Mouse (Mus musculus) heart, embryonic 14.5 days (tissue): ENCODE results near the gene Gm37240. TPM values are rescaled to one million over a fixed set of nuclear protein-coding genes. Genes with fewer than 3 reads are reported as not detected.

Source experiments
- ATAC-seq: fragments of 200-750 bp; cut with Nextera tagmentation; 2 replicates; pipeline ENCODE4 v1.8.0; 2017; ENCODE audit warnings: low read depth, moderate TSS enrichment; ENCODE audit not compliant: insufficient number of reproducible peaks, insufficient read depth, low FRiP score
- H3K27ac ChIP-seq, 2 experiments: fragments of 200-500 bp in 1 of 2; fragments of 300-500 bp in 1 of 2; sonication (generic) in 1 of 2; replicated peaks in 1 of 2; 2 replicates each; pipeline ENCODE4 v1.5.1; 2012 to 2014; ENCODE audit warnings: low read depth in 2 of 2, low read length in 2 of 2, control low read depth in 1 of 2, mild to moderate bottlenecking in 1 of 2, mixed read lengths in 1 of 2; ENCODE audit not compliant: control insufficient read depth in 1 of 2, insufficient read depth in 1 of 2
- H3K27me3 ChIP-seq: fragments of 300-500 bp; sonication (generic); 2 replicates; pipeline ENCODE4 v1.6.1; 2014; ENCODE audit warnings: mild to moderate bottlenecking, low read length, control low read depth; ENCODE audit not compliant: control insufficient read depth, insufficient read depth
- H3K36me3 ChIP-seq: fragments of 300-500 bp; sonication (generic); 2 replicates; pipeline ENCODE4 v1.6.1; 2014; ENCODE audit warnings: mild to moderate bottlenecking, control low read depth, low read length, mixed read lengths; ENCODE audit not compliant: control insufficient read depth, insufficient read depth
- H3K4me1 ChIP-seq, 2 experiments: fragments of 200-500 bp in 1 of 2; fragments of 300-500 bp in 1 of 2; sonication (generic) in 1 of 2; 2 replicates each; pipeline ENCODE4 v1.6.1; 2012 to 2014; ENCODE audit warnings: low read length in 2 of 2, control low read depth in 1 of 2, mixed read lengths in 1 of 2; ENCODE audit not compliant: control insufficient read depth in 2 of 2, insufficient read depth in 2 of 2
- H3K4me2 ChIP-seq: fragments of 300-500 bp; sonication (generic); 2 replicates; pipeline ENCODE4 v1.6.1; 2014; ENCODE audit warnings: mild to moderate bottlenecking, low read length
- H3K4me3 ChIP-seq, 2 experiments: fragments of 200-500 bp in 1 of 2; fragments of 300-500 bp in 1 of 2; sonication (generic) in 1 of 2; 2 replicates each; pipeline ENCODE4 v1.5.1; 2012 to 2014; ENCODE audit warnings: low read length in 2 of 2, mild to moderate bottlenecking in 2 of 2, control low read depth in 1 of 2, low read depth in 1 of 2, moderate library complexity in 1 of 2; ENCODE audit not compliant: control insufficient read depth in 1 of 2, insufficient read depth in 1 of 2
- H3K9ac ChIP-seq: fragments of 300-500 bp; sonication (generic); 2 replicates; pipeline ENCODE4 v1.6.1; 2014; ENCODE audit warnings: mild to moderate bottlenecking, low read length
- H3K9me3 ChIP-seq: fragments of 300-500 bp; sonication (generic); 2 replicates; pipeline ENCODE4 v1.6.1; 2016; ENCODE audit warnings: low read length, control low read depth; ENCODE audit not compliant: control insufficient read depth
- WGBS: fragments of 180-500 bp; shearing (Covaris S2); extraction: QIAGEN DNeasy Blood & Tissue Kit; methylation state at CpG from one replicate; pipeline ENCODE4 v1.1.7; 2014; 5-methylcytosine and 5-hydroxymethylcytosine counted together
- polyA plus RNA-seq: library from polyadenylated mRNA; unstranded; fragments of >200 nt; fragmentation: Nextera tagmentation; extraction: Ambion mirVana; gene quantifications from 2 replicates; pipeline ENCODE4 v1.2.1, GENCODE M21; 2014

Gm37240 gene
- polyA plus RNA-seq, 1 experiment from 2014 or later, result 12.3 TPM

GRCm38 (mm10) chr3:84985121-84985625 lies 902.1 kb downstream of the Gm37240 start:
- WGBS, result 82% methylated on average over 8 of the region's 8 CpGs
- no peak for ATAC-seq

DNA sequence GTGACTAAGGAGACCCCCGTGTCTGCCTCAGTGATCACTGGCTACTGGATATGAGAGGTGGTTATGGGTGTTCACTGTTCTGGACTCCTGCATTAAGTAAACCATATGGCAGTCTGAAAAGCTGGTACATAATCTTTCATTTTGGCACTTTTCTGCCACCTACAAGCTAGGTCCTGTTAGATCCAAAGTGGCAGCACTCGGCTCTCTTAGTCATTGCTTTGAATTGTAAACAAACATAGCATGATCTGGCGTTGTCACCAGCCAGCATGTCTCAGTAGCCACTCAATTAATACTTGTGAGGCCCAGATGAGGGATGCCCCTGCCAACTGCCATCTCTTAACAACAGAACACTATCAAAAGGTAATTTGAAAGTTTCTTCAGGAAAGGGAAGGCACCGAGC lies 904.6 kb downstream of the Gm37240 start:
- H3K27ac ChIP-seq, result no peak overlapping the region
- WGBS, result 70% methylated on average over 4 of the region's 4 CpGs
- no peak overlapping the region for H3K4me3 ChIP-seq
- H3K36me3 ChIP-seq, result peaks cover 19% of the 10 kb centered on the region
- no peak overlapping the region for H3K9ac ChIP-seq
- no peaks in the 10 kb centered on the region for H3K9me3 ChIP-seq
- H3K4me1 ChIP-seq, result no peaks in the 10 kb centered on the region
- no peak for ATAC-seq
- no peaks in the 10 kb centered on the region for H3K27me3 ChIP-seq
- no peak overlapping the region for H3K4me2 ChIP-seq

More at GRCm38 (mm10) chr3:84985121-84985625, 902.1 kb downstream of the Gm37240 start:
- H3K9me3 ChIP-seq, result no peaks in the 10 kb centered on the region
- H3K4me1 ChIP-seq, result no peaks in the 10 kb centered on the region
- no peak overlapping the region for H3K4me3 ChIP-seq
- no peak overlapping the region for H3K27ac ChIP-seq
- no peak overlapping the region for H3K9ac ChIP-seq
- H3K36me3 ChIP-seq, result peaks cover 3% of the 10 kb centered on the region
- H3K4me2 ChIP-seq, result no peak overlapping the region
- H3K27me3 ChIP-seq, result no peaks in the 10 kb centered on the region

DNA sequence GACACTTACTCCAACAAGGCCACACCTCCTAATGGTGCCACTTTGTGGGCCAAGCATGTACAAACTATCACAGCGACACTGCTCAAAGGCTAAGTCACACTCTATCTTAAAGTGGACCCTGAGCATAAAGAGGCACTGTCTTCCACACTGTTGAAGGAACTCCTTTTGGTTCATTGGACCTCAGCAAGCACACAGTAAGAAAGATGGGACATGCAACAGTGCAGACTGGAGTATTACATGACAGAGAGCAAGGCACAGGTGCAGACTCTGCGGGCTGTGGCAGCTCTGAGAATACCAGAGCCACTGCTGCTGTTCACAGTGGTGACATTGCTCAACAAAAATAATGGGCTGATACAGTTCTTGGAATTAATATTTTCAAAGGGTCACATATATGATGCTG lies 907.2 kb downstream of the Gm37240 start:
- H3K27ac ChIP-seq, result no peak overlapping the region
- no peaks in the 10 kb centered on the region for H3K9me3 ChIP-seq
- H3K4me3 ChIP-seq, result no peak overlapping the region
- ATAC-seq, result no peak
- no peak overlapping the region for H3K9ac ChIP-seq
- H3K4me1 ChIP-seq, result no peaks in the 10 kb centered on the region
- WGBS, result 95% methylated on average over 2 of the region's 2 CpGs
- no peak overlapping the region for H3K4me2 ChIP-seq
- no peaks in the 10 kb centered on the region for H3K27me3 ChIP-seq
- peaks cover 38% of the 10 kb centered on the region for H3K36me3 ChIP-seq

DNA sequence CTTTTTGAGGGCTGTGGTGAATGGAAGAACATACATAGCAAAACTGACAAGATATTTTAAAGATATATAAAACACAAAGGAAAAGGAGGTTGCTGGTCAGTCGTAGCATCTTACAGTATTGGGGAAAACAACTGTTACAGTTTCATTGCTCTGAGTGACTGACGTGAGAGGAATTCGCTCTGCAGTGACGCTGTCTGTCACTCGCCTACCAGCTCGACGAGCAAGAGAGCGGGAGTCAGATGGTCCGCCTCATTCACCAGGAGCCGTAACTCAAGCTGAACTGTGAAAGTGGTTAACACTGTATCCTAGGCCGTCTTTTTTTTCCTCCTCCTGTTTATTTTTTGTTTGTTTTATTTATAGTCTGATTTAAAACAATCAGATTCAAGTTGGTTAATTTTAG lies 908.6 kb downstream of the Gm37240 start:
- no peaks in the 10 kb centered on the region for H3K4me1 ChIP-seq
- peaks cover 42% of the 10 kb centered on the region for H3K36me3 ChIP-seq
- H3K9ac ChIP-seq, result no peak overlapping the region
- no peak overlapping the region for H3K27ac ChIP-seq
- no peak overlapping the region for H3K4me2 ChIP-seq
- ATAC-seq, result no peak
- WGBS, result 74% methylated on average over 11 of the region's 11 CpGs
- H3K4me3 ChIP-seq, result no peak overlapping the region
- H3K27me3 ChIP-seq, result no peaks in the 10 kb centered on the region
- H3K9me3 ChIP-seq, result no peaks in the 10 kb centered on the region

DNA sequence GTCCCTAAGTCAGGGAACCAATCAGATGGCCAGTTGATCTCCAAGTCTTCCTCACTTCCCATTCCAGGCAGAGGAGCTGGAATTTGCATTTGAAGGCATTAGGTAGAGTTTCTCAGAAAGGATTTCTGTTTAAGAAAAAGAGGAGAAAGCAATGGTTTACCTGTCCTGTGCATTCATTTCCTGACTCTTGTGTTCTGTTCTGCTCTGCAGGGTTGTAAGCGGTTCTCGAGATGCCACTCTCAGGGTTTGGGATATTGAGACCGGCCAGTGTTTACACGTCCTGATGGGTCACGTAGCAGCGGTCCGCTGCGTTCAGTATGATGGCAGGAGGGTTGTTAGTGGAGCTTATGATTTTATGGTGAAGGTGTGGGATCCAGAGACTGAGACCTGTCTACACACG lies 913.1 kb downstream of the Gm37240 start:
- Histone ChIP-seq H3K27me3 (no peaks in the 10 kb centered on the region), H3K9me3 (no peaks in the 10 kb centered on the region), H3K27ac (no peak overlapping the region), H3K9ac (no peak overlapping the region), H3K4me1 (no peaks in the 10 kb centered on the region), H3K36me3 (peaks cover 50% of the 10 kb centered on the region), H3K4me3 (no peak overlapping the region), H3K4me2 (no peak overlapping the region)
- 92% methylated on average over 9 of the region's 9 CpGs for WGBS
- no peak for ATAC-seq

DNA sequence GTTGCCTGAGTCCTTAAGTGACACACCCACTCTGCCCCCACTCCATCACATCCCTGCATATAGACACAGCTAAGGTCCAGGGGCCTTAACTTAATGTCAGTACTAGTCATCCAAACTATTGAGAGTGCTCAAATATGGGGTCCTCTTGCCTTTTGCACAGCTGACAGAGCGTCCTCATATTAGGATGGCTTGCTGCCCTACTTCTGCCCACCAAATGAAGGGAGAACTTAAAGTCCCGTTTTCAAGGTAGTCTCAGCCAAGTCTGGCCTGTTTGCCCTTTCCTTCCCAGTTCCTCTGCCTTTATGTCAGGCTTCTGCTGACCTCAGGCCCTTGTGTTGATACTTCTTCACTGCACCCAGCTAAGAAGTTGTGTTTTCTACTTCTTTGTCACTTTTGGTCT lies 914.4 kb downstream of the Gm37240 start:
- Histone ChIP-seq H3K9me3 (no peaks in the 10 kb centered on the region), H3K27me3 (no peaks in the 10 kb centered on the region), H3K4me3 (no peak overlapping the region), H3K4me2 (no peak overlapping the region), H3K36me3 (peaks cover 51% of the 10 kb centered on the region), H3K27ac (no peak overlapping the region), H3K4me1 (no peaks in the 10 kb centered on the region), H3K9ac (no peak overlapping the region)
- whole genome bisulfite sequencing, result 95% methylated on average over 2 of the region's 2 CpGs
- no peak for ATAC-seq

DNA sequence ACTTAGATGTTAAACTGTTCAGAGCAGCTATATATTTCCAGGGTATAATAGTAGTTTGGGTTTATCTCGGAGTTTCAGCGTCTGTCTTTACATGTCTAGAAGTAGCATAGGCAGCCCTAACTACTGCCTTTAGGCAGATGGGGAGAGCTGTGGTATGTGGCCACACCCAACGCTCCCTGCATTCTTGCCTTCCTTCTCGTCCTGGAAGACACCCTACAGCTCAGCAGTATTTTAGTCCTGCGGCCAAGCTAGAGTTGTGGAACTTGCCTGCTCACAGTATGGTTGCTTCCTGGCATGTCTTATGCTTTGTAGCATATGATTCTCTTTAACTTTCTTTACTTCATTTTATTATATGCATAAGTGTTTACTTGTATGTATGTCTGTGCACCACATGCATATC lies 915.8 kb downstream of the Gm37240 start:
- no peak overlapping the region for H3K4me2 ChIP-seq
- peaks cover 43% of the 10 kb centered on the region for H3K36me3 ChIP-seq
- H3K9me3 ChIP-seq, result no peaks in the 10 kb centered on the region
- 76% methylated on average over 5 of the region's 5 CpGs for WGBS
- ATAC-seq, result no peak
- no peaks in the 10 kb centered on the region for H3K4me1 ChIP-seq
- no peak overlapping the region for H3K4me3 ChIP-seq
- H3K27ac ChIP-seq, result no peak overlapping the region
- H3K27me3 ChIP-seq, result no peaks in the 10 kb centered on the region
- no peak overlapping the region for H3K9ac ChIP-seq

DNA sequence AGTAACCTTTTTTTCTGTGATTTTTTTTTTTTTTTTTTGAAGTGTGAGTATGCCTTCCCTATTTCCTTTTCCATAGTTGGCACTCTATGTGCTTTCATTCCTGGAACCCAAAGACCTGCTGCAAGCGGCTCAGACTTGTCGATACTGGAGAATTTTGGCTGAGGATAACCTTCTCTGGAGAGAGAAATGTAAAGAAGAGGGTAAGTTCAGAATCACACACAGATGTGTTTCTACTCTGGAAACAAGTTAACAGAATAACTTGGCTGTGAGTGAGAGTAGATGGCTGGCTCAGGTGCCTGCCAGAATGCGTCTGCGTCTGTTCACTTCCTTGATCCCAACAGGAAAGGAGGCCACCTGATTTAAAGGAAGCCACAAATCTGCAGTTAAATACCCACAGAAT lies 920.0 kb downstream of the Gm37240 start:
- no peak overlapping the region for H3K27ac ChIP-seq
- H3K27me3 ChIP-seq, result no peaks in the 10 kb centered on the region
- peaks cover 29% of the 10 kb centered on the region for H3K36me3 ChIP-seq
- WGBS, result 93% methylated on average over 4 of the region's 4 CpGs
- no peaks in the 10 kb centered on the region for H3K4me1 ChIP-seq
- H3K9ac ChIP-seq, result no peak overlapping the region
- no peaks in the 10 kb centered on the region for H3K9me3 ChIP-seq
- H3K4me2 ChIP-seq, result no peak overlapping the region
- no peak for ATAC-seq
- no peak overlapping the region for H3K4me3 ChIP-seq
